Mouse (Mus musculus): ENCODE data around the gene Fam208b. TPM values are rescaled to one million over a fixed set of nuclear protein-coding genes. Genes with fewer than 3 reads are reported as not detected.

Fam208b gene
- 13.5 and 14.7 TPM in 2 replicates for polyA plus RNA-seq (2015; fragmentation: Nextera tagmentation; extraction: Ambion mirVana)

DNA sequence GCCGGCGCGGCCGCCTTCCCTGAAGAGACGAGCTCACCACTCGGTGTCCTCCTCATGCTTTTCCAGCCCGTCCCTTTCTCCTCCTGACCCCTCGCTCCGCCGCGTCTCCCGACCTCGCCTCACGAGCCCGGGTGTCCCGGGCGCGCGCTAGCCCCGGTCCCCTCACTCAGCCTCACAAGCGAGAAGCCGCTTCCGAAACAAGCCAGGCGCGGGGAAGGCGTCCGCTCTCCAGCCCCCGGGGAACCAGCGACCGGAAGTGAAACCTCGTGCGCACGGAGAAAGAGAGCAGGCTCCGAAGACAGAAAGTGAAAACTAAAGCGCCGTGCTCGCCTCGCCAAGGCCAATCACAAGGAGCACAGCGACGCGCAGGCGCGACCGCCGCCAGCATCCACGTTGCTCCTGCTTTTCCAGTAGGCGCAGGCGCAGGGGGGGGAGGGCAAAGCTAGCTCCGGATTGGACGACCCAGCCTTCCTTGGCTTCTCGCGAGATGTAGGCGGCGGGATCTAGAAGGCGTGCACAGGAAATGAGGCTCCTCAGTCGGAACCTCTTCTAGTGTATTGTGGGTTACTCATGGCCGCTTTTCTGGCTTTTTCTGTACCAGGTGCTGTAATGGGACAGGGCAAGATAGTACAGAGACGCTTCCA, at the start of gene Fam208b:
Gene Fam208b, minus strand, starts transcription at position 314 of the 644 bp plus-strand sequence.
- peaks cover 7% of the 10 kb centered on the region for H3K4me1 ChIP-seq
- no peaks in the 10 kb centered on the region for H3K36me3 ChIP-seq
- peak within 1 kb of the TSS; percentile 89 for H3K27ac ChIP-seq (replicated peaks)
- H3K9ac ChIP-seq (replicated peaks): peak within 1 kb of the TSS; percentile 76
- no peaks in the 10 kb centered on the region for H3K9me3 ChIP-seq (replicated peaks)
- 1% methylated on average over 58 of the region's 58 CpGs for WGBS
- H3K4me2 ChIP-seq: peak within 1 kb of the TSS; percentile 64
- peaks cover 5% of the 10 kb centered on the region; the same call in 1 of the 2 replicates for H3K27me3 ChIP-seq (replicated peaks)
- peak; percentile 99 for ATAC-seq (ENCODE audit: low FRiP score)
- H3K4me3 ChIP-seq (replicated peaks): peak within 1 kb of the TSS; percentile 92

DNA sequence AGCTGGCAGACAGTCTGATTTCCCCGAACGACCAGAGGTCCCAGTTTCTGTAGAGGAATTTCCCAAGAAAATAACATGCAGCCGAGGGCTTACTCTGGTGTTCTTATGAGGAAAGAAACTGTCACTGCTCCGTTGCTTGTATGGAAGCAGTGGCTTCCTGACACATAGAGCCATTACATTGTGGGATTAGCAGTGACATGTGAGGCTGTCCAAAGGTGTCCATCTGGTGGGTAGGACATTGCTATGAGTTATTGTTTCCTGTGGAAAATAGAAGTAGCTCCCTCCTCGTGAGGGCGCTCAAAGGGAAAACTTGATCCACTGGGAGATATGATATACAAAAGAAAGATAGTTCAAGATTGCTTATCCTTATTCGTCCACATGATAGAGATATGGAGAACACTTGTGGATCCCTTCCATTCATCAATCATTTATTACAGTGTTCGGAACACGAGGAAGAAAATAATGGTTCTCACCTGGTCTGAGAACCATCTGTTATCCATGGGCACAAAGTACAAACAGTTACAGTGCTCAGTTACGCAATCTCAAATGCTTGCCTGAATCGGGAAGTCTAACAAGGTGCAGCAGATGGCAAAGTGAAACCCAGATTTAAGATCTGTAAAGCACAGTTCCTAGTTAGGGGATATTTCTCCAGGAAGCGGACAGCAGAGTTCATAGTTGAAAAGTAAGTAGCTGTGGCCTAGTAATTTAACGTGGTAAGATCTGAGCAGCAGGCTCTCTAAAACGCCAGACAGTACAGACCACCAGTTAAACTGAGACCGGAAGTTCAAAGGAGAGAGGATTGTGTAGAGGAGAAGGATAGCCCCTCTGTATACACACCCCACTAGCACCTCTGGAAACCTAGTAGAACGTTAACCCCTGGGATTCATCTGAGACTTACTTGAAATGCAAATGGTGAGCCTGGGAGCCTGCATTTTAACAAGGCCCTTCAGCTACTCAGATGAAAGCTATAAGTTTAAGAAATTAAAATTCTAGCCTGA, 48.6 kb upstream of the Fam208b start:
- H3K27me3 ChIP-seq (replicated peaks): no peaks in the 10 kb centered on the region
- 79% methylated on average over 16 of the region's 16 CpGs for WGBS
- no peak for ATAC-seq (ENCODE audit: low FRiP score)
- no peaks in the 10 kb centered on the region for H3K36me3 ChIP-seq
- H3K4me3 ChIP-seq (replicated peaks): no peak overlapping the region
- no peaks in the 10 kb centered on the region for H3K4me1 ChIP-seq
- H3K4me2 ChIP-seq: no peak overlapping the region
- H3K9me3 ChIP-seq (replicated peaks): no peaks in the 10 kb centered on the region
- no peak overlapping the region for H3K9ac ChIP-seq (replicated peaks)
- no peak overlapping the region for H3K27ac ChIP-seq (replicated peaks)

DNA sequence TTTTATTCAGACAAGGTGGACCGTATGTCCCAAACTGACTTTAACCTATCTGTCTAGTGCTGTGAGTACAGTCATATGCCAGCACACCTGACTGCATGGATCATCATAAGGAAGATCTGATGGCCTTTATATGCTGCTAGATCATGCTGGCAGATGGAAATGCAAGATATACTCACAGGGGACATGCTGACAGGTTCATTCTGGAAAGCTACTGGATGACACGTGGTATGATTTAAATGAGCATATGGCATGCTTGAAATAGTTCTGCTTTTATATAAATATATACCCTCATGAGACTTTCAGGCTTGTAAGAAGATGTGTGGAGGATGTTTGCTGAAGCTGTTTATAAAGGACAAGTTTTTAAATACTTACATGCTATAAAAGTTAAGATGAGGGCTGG, 43.5 kb upstream of the Fam208b start:
- no peak overlapping the region for H3K4me3 ChIP-seq (replicated peaks)
- 86% methylated on average over 2 of the region's 2 CpGs for WGBS
- no peak for ATAC-seq (ENCODE audit: low FRiP score)
- no peak overlapping the region for H3K27ac ChIP-seq (replicated peaks)
- no peaks in the 10 kb centered on the region for H3K4me1 ChIP-seq
- H3K27me3 ChIP-seq (replicated peaks): no peaks in the 10 kb centered on the region
- H3K9me3 ChIP-seq (replicated peaks): no peaks in the 10 kb centered on the region
- no peak overlapping the region for H3K9ac ChIP-seq (replicated peaks)
- H3K36me3 ChIP-seq: peaks cover 22% of the 10 kb centered on the region
- H3K4me2 ChIP-seq: no peak overlapping the region

DNA sequence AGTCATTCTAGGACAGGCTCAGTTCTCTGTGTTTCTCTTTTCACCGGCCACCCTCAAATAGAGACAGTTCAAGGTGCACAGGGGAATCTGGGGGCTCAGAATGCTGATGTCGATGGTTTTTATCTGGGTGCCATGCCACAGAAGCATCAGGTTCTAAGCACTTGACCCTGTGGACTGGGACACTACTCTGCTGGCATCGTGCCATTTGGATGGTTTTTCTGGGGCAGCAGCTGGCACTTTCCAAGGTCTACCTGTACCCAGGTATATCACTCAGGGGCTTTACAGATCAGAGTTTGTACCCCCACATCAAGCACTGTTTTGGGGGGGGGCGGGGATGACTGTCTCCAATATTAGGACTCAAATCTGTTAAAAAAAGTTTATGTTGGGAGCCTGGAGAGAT, 39.7 kb upstream of the Fam208b start:
- no peak overlapping the region for H3K9ac ChIP-seq (replicated peaks)
- H3K36me3 ChIP-seq: peaks cover 40% of the 10 kb centered on the region
- H3K4me1 ChIP-seq: no peaks in the 10 kb centered on the region
- H3K9me3 ChIP-seq (replicated peaks): no peaks in the 10 kb centered on the region
- H3K4me3 ChIP-seq (replicated peaks): no peak overlapping the region
- no peak for ATAC-seq (ENCODE audit: low FRiP score)
- H3K4me2 ChIP-seq: no peak overlapping the region
- no peak overlapping the region for H3K27ac ChIP-seq (replicated peaks)
- 94% methylated on average over 4 of the region's 4 CpGs for WGBS
- H3K27me3 ChIP-seq (replicated peaks): no peaks in the 10 kb centered on the region

DNA sequence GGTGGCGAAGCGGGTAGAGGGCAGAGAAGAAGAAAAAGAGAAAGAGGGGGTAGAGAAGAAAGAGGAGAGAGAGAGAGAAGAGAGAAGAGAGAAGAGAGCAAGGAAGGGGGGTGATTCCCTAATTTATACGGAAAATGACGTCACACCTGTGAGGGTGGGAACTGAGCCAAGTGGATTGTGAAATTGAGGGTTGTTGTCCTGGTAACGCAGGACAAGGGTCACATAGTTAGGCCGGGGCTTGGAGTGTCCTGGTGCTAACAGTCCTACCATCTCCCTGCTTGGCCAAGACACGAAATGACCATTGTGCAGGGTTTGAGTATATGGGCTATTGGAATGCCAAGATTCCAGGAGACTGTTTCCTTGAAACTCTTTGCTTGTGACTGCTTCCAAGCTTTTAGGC, 35.7 kb upstream of the Fam208b start:
- no peak for ATAC-seq (ENCODE audit: low FRiP score)
- Histone ChIP-seq H3K4me2 (no peak overlapping the region), H3K36me3 (peaks cover 40% of the 10 kb centered on the region), H3K4me3 (replicated peaks) (no peak overlapping the region), H3K9ac (replicated peaks) (no peak overlapping the region), H3K9me3 (replicated peaks) (no peaks in the 10 kb centered on the region), H3K4me1 (no peaks in the 10 kb centered on the region), H3K27me3 (replicated peaks) (no peaks in the 10 kb centered on the region), H3K27ac (replicated peaks) (no peak overlapping the region)
- 83% methylated on average over 7 of the region's 7 CpGs for WGBS

DNA sequence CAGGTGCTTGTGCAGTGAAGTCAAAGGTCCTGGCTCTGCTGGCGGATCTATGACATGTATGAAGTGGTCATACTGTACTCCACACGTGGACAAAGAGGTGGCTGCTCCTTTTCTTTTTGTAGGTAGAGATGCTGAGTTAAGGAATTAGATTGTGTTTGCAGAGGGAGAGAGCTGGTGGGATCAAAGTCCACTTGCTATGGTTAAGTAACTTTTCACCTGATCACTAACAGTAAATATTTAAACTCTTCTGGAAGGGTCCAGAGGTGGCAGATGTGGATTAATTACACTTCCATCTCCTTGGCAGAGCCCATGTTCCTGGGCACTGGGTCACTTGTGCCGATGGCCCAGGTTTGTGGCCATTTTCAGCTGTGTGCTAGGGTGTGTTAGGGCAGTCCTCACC, 35.0 kb upstream of the Fam208b start:
- no peak overlapping the region for H3K27ac ChIP-seq (replicated peaks)
- ATAC-seq (ENCODE audit: low FRiP score): no peak
- no peaks in the 10 kb centered on the region for H3K9me3 ChIP-seq (replicated peaks)
- H3K27me3 ChIP-seq (replicated peaks): no peaks in the 10 kb centered on the region
- H3K4me3 ChIP-seq (replicated peaks): no peak overlapping the region
- H3K4me2 ChIP-seq: no peak overlapping the region
- H3K36me3 ChIP-seq: peaks cover 40% of the 10 kb centered on the region
- H3K9ac ChIP-seq (replicated peaks): no peak overlapping the region
- H3K4me1 ChIP-seq: no peaks in the 10 kb centered on the region
- WGBS: 89% methylated on average over 3 of the region's 3 CpGs

DNA sequence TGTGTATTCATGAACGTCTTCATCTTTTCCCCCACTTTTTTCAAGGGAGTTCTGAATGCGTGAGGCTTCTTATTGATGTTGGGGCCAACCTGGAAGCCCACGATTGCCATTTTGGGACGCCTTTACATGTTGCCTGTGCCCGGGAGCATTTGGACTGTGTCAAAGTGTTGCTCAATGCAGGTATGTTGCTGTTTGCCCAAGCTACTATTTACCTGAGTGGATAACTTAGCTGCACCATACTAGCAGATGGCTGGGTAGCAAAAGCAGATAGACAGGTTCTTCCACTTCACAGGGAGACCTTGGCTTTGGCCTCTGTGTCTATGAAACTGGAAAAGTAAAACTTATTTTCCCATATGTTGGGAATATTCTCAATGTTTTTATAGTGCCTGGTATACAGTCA, 34.0 kb upstream of the Fam208b start:
- WGBS: 95% methylated on average over 5 of the region's 5 CpGs
- no peaks in the 10 kb centered on the region for H3K27me3 ChIP-seq (replicated peaks)
- no peak for ATAC-seq (ENCODE audit: low FRiP score)

DNA sequence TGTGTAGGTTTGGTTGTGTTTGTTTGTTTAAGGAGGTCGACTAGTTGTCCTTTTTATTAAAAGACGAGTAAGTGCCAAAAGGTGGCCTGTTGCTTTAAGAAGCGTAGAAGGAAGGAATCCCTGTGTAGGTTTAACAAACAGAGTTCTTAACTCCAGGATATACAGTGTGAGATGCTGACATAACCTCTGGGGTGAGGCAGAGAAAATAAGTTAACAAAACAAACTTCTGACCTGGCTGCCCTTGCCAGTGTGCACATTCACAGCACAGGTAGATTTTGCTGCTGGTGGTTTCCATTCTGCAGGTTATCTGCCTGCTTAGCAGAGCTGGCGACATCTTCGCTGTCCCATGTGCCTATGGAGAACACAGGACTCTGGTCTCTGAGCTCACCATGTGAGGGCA, 31.6 kb upstream of the Fam208b start:
- H3K27me3 ChIP-seq (replicated peaks): no peaks in the 10 kb centered on the region
- 93% methylated on average over 5 of the region's 5 CpGs for WGBS
- H3K4me2 ChIP-seq: no peak overlapping the region
- no peaks in the 10 kb centered on the region for H3K4me1 ChIP-seq
- H3K36me3 ChIP-seq: peaks cover 21% of the 10 kb centered on the region
- H3K9me3 ChIP-seq (replicated peaks): no peaks in the 10 kb centered on the region
- no peak overlapping the region for H3K4me3 ChIP-seq (replicated peaks)
- no peak overlapping the region for H3K9ac ChIP-seq (replicated peaks)
- no peak for ATAC-seq (ENCODE audit: low FRiP score)
- no peak overlapping the region for H3K27ac ChIP-seq (replicated peaks)

More for the DNA sequence above, 34.0 kb upstream of the Fam208b start:
- Histone ChIP-seq H3K4me3 (replicated peaks) (no peak overlapping the region), H3K36me3 (peaks cover 29% of the 10 kb centered on the region), H3K27ac (replicated peaks) (no peak overlapping the region), H3K9ac (replicated peaks) (no peak overlapping the region), H3K4me1 (no peaks in the 10 kb centered on the region), H3K9me3 (replicated peaks) (no peaks in the 10 kb centered on the region), H3K4me2 (no peak overlapping the region)

DNA sequence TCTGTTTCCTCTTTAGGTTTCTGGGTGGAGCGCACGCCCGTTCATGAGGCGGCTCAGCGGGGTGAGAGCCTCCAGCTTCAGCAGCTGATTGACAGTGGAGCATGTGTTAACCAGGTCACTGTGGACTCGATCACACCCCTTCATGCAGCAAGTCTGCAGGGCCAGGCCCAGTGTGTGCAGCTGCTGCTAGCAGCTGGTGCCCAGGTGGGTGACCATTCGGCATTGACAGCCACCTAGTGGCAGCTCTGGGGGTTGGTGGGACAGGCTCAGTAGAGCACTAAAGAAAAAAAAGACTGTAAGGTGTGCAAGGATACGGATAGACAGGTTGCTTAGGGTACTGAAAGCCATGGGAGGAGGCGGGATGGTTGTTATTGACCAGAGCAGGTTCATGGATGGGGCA, 31.1 kb upstream of the Fam208b start:
- ATAC-seq (ENCODE audit: low FRiP score): no peak
- Histone ChIP-seq H3K9me3 (replicated peaks) (no peaks in the 10 kb centered on the region), H3K36me3 (peaks cover 20% of the 10 kb centered on the region), H3K27ac (replicated peaks) (no peak overlapping the region), H3K9ac (replicated peaks) (no peak overlapping the region), H3K4me2 (no peak overlapping the region), H3K4me1 (no peaks in the 10 kb centered on the region), H3K27me3 (replicated peaks) (no peaks in the 10 kb centered on the region), H3K4me3 (replicated peaks) (no peak overlapping the region)
- 82% methylated on average over 9 of the region's 9 CpGs for WGBS

DNA sequence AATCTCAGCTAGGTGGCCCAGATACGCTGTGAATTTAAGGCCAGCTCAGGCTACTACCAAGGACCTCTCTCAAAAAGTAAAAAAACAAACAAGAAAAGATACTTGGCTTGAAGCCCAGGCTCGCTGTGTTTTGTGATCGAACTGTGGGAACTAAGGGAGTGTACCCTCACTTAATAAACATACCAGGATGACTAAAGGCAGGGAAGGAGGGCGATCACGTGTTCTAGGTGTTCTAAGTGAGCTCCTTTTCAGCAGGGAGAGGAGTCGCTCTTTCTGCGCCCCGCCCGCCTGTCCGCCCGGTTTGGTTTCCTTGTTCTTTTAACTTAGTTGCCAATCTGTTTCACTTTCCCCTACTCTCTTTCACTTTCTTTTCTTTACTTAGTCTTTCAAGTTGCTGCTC, 25.9 kb upstream of the Fam208b start:
- peaks cover 10% of the 10 kb centered on the region; the same call in 1 of the 2 replicates for H3K4me1 ChIP-seq
- H3K4me2 ChIP-seq: no peak overlapping the region
- no peak overlapping the region for H3K27ac ChIP-seq (replicated peaks)
- H3K36me3 ChIP-seq: no peaks in the 10 kb centered on the region
- no peak overlapping the region for H3K4me3 ChIP-seq (replicated peaks)
- ATAC-seq (ENCODE audit: low FRiP score): no peak
- H3K27me3 ChIP-seq (replicated peaks): peaks cover 4% of the 10 kb centered on the region; the same call in 1 of the 2 replicates
- H3K9ac ChIP-seq (replicated peaks): no peak overlapping the region
- H3K9me3 ChIP-seq (replicated peaks): no peaks in the 10 kb centered on the region
- 76% methylated on average over 11 of the region's 11 CpGs for WGBS

DNA sequence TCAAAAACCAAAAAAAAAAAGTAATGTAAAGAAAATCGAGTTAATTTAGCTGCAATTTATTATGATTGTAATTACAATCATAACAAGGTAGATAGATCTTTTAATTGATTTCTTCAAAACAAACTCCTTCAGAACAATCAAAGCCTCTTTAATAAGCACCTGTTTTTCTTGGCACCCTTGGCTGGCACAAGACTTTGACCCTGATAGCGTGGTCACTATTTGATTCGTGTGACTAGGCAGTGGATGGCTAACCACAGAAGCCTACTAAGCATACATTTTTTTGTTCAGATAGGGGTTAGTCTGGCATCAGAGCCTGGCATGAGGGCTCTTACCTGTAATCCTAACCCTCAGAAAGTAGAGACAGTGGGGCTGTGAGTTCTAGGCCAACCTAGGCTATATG, 24.2 kb upstream of the Fam208b start:
- Histone ChIP-seq H3K4me3 (replicated peaks) (no peak overlapping the region), H3K27me3 (replicated peaks) (peaks cover 4% of the 10 kb centered on the region; the same call in 1 of the 2 replicates), H3K36me3 (no peaks in the 10 kb centered on the region), H3K4me2 (no peak overlapping the region), H3K27ac (replicated peaks) (no peak overlapping the region), H3K4me1 (peaks cover 10% of the 10 kb centered on the region; the same call in 1 of the 2 replicates), H3K9ac (replicated peaks) (no peak overlapping the region), H3K9me3 (replicated peaks) (no peaks in the 10 kb centered on the region)
- no peak for ATAC-seq (ENCODE audit: low FRiP score)
- WGBS: 96% methylated on average over 3 of the region's 3 CpGs

Data from neural tube, embryonic 15.5 days (tissue).